Mouse (Mus musculus): Measurements from ENCODE around the gene Gcc2. TPM values are rescaled to one million over a fixed set of nuclear protein-coding genes. Genes with fewer than 3 reads are reported as not detected.
A peak's percentile ranks its signal among the peaks of the same experiment; 100 is the strongest.
"Not testable (repeated sequence)": the region's sequence is repeated elsewhere in the genome, so short reads cannot be mapped to it uniquely, and the experiment has no call there.

Gene Gcc2
- 35.0 to 48.5 TPM (median 37.9 TPM) in 3 replicates for total RNA-seq (2017)

- peak; percentile 99 for ATAC-seq (replicated peaks; ENCODE audit: insufficient number of reproducible peaks, low FRiP score, low TSS enrichment, poor library complexity, severe bottlenecking)
Observed at GRCm38 (mm10) chr10:58255213-58255892, at the start of gene Gcc2. Gcc2 (plus strand) TSS chr10:58255497.

DNA sequence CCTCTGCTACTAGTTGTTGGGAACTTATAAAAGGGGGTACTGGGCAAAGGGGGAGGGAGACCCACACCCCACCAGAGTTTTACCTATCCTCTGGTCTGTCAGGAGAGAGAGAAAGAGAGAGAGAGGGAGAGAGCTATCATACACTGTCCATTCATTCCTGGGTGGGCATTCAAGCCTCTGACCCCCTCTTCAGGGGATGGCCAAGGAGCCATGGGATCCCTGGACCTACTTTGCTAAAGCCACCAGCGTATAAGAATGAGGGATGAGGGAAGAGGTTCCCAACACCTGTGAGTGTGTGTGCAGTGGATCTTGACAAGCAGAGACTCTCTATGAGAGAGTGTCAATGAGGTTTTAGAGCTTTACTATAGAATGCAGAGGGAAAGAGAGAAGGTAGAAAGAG, 49.3 kb upstream of the Gcc2 start:
- ATAC-seq (replicated peaks; ENCODE audit: insufficient number of reproducible peaks, low FRiP score, low TSS enrichment, poor library complexity, severe bottlenecking): no peak

DNA sequence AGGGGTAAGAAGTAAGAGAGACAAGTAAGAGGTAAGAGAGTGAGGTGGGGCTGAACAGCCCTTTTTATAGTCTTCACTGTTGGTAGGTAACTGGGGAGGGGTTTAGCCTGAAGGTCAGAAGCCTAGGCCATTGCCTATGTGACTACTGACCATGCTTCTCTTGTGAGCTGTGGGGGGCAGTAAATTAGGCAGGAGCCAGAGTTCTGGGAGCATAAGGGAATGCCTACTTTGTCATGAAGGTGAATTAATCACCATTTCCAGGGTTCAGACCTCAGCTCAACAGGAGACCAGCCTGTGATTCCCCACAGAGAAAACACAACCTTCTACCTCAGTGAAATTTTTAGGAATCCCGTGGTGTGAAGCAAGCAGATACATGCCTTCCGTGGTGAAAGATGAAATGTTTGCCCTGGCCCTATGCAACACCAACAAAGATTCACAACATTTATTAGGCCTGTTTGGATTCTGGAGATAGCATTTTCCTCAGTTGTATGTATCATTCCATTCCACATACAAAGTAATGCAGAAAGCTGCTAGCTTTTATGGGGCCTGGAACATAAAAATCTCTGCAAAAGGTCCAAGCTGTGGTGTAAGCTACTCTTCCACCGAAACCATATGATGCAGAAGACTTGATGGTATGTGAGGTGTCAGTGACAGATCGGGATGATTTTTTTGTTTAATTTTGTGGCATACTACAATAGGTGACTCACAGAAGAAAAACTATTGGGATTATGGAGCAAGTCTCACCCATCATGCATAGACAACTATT, 48.5 kb upstream of the Gcc2 start:
- ATAC-seq (replicated peaks; ENCODE audit: insufficient number of reproducible peaks, low FRiP score, low TSS enrichment, poor library complexity, severe bottlenecking): no peak

DNA sequence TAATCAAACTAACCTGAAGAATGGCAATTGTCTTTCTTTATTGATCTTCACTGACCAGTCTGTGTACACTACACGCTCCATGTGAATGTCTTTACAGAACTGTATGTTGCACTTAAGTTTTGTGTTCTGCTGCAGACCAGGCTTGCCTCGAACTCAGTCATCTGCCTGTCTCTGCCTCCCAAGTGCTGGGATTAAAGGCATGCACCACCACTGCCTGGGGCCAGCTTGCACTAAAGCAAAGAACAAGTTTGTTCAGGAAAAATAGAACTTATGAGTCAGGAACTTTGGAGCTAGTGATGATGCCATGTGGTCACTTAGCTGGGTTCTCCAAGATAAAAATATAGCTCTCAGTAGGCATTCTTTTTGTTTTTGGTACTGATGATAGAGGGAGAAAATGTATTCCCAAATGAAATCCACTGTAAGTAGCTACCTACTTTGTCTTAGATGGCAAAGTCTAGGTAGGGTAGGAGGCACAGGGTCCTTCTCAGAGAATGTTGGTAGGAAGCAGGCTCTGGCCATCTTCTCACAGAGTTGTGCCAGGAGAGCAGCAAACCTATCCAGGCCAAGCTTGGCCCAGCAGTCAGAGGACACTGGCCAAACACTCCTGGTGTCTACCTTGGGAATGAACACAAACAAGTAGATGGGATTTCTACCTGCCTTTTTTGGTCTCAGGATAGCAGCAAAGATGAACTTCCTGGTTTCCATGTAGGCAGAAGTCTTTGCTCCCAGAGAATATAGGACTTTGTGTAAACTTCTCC, 45.4 kb upstream of the Gcc2 start:
- no peak for ATAC-seq (replicated peaks; ENCODE audit: insufficient number of reproducible peaks, low FRiP score, low TSS enrichment, poor library complexity, severe bottlenecking)

GRCm38 (mm10) chr10:58210514-58210913, 44.8 kb upstream of the Gcc2 start:
- no peak for ATAC-seq (replicated peaks; ENCODE audit: insufficient number of reproducible peaks, low FRiP score, low TSS enrichment, poor library complexity, severe bottlenecking)

- no peak for ATAC-seq (replicated peaks; ENCODE audit: insufficient number of reproducible peaks, low FRiP score, low TSS enrichment, poor library complexity, severe bottlenecking)
Observed at GRCm38 (mm10) chr10:58211213-58211612, 44.1 kb upstream of the Gcc2 start.

DNA sequence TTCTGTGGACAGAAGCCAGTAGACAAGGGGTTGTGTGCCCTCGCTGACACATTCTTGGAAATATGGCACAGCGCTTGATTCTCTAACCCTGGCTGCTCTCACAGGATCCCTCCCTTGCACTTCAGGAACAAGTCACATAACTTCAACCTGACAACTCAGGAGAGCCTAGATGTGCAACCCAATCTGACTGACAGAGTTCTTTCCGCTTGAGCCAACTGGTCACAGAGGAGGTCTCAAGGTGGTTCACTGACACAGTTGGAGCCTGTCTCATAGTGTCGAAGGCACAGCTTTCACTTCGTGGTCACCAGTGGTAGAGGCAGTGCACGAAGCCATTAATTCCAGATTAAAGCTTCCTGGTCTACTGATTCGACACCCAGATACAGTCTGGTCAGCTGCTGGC, 43.1 kb upstream of the Gcc2 start:
- no peak for ATAC-seq (replicated peaks; ENCODE audit: insufficient number of reproducible peaks, low FRiP score, low TSS enrichment, poor library complexity, severe bottlenecking)

DNA sequence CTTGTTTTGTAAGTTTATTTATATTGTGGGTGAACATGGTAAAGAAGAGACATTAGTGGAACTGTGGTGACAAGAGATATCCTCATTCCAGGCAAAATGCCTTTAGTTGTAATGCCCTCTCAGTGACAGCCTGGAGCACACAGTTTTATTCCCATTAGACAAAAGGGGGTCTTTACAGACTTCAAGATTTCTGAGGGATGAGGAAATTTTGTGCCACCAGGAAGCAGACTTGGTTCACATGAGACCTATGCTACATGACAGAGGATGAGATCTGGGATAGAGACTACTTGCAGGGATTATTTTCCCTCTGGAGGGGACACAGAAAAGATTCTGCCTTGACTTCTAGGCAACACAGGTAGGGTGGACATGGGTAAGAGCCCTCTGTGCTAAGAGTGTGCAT, 40.8 kb upstream of the Gcc2 start:
- no peak for ATAC-seq (replicated peaks; ENCODE audit: insufficient number of reproducible peaks, low FRiP score, low TSS enrichment, poor library complexity, severe bottlenecking)

GRCm38 (mm10) chr10:58214934-58215333, 40.4 kb upstream of the Gcc2 start:
- ATAC-seq (replicated peaks; ENCODE audit: insufficient number of reproducible peaks, low FRiP score, low TSS enrichment, poor library complexity, severe bottlenecking): no peak

DNA sequence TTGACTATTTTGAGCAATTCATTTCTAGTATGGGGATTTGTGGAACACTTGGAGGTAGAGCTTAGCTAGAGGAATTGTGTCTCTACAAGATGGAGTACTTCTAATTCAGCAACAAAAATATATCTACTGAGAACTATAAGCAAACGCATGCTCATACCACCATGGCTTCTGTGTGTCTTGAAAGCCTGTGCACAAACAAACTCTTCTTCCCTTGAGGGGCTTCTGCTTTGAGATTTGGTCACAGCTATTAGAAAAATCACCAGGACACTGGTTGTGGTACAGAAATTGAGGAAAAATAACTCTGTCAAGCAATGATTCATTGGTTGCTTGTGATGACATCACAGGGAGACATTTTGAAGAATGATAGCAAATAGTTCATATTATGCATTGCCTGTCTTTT, 39.9 kb upstream of the Gcc2 start:
- ATAC-seq (replicated peaks; ENCODE audit: insufficient number of reproducible peaks, low FRiP score, low TSS enrichment, poor library complexity, severe bottlenecking): no peak

DNA sequence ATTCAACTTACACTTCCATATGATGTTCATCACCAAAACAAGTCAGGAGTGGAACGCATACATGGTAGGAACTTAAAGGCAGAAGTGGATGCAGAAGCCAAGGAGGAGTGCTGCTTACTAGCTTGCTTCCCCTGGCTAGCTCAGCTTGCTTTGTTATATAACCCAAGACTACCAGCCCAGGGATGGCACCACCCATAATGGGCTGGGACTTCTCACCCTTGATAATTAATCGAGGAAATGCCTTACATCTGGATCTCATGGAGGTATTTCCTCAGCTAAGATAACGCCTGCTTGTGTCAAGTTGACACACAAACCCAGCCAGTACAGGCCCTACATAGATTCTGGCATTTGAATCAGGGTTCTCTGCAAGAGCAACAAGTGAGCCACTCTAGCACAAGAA, 37.9 kb upstream of the Gcc2 start:
- no peak for ATAC-seq (replicated peaks; ENCODE audit: insufficient number of reproducible peaks, low FRiP score, low TSS enrichment, poor library complexity, severe bottlenecking)

GRCm38 (mm10) chr10:58220726-58221125, 34.6 kb upstream of the Gcc2 start:
- no peak for ATAC-seq (replicated peaks; ENCODE audit: insufficient number of reproducible peaks, low FRiP score, low TSS enrichment, poor library complexity, severe bottlenecking)

DNA sequence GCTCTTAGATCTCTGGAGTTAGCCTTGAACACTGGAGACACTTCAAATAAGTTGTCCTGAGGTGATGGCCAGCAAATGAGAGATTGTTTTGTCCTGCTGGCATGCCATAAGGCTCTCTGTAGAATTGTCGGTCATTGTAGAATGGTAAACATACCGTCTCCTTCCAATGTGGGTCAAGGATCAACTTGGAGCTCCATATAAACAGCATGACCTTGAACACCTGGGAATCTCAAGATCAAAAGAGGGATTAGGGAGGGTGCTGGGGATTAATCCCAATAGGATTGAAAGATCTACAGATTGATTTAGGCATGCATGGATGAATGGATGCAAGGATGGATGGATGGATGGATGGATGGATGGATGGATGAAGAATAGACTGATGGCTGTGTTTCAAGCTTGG, 33.7 kb upstream of the Gcc2 start:
- not testable (repeated sequence) for ATAC-seq (replicated peaks; ENCODE audit: insufficient number of reproducible peaks, low FRiP score, low TSS enrichment, poor library complexity, severe bottlenecking)

- not testable (repeated sequence) for ATAC-seq (replicated peaks; ENCODE audit: insufficient number of reproducible peaks, low FRiP score, low TSS enrichment, poor library complexity, severe bottlenecking)
Observed at GRCm38 (mm10) chr10:58223161-58223560, 32.1 kb upstream of the Gcc2 start.

DNA sequence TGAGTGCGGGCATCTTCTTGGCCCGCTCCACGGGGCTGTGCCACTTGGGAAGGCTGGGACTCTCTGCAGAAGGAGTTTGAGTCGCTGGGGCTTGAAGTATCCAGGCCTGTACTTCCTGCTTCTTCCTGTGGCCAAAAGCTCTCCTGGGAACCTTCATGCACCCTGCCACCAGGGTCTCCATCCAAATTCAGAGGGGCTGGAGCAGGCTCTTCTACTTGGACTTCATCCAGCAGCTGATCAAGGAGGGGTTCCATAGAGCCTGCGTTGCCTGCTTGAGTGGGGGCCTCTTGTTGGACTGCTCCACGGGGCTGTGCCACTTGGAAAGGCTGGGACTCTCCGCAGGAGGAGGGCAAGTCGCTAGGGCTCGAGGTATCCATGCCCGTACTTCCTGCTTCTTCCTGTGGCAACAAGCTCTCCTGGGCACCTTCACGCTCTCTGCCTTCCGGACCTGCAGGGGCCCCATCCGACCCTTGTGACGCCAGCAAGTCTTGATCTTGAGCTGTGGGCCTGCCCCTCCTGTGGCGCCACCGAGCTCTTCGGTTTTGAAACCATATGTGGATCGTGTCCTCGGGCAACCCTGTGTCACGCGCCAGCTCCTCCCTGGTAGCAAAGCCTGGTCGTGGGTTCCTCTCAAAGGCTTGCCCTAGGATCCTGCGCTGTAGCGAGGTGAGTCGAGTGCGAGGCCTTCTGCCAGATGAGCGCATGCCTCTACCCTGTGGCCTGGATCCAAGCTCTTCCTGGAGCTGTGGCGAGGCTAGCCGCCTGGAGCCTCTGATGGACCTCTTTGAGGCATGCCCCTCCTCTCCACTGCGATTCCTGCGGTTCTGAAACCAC, 31.1 kb upstream of the Gcc2 start:
- ATAC-seq (replicated peaks; ENCODE audit: insufficient number of reproducible peaks, low FRiP score, low TSS enrichment, poor library complexity, severe bottlenecking): not testable (repeated sequence)

- ATAC-seq (replicated peaks; ENCODE audit: insufficient number of reproducible peaks, low FRiP score, low TSS enrichment, poor library complexity, severe bottlenecking): not testable (repeated sequence)
Observed at GRCm38 (mm10) chr10:58224827-58225785, 30.2 kb upstream of the Gcc2 start, which contains the start of gene AW822073. AW822073 (minus strand) TSS chr10:58224930.

DNA sequence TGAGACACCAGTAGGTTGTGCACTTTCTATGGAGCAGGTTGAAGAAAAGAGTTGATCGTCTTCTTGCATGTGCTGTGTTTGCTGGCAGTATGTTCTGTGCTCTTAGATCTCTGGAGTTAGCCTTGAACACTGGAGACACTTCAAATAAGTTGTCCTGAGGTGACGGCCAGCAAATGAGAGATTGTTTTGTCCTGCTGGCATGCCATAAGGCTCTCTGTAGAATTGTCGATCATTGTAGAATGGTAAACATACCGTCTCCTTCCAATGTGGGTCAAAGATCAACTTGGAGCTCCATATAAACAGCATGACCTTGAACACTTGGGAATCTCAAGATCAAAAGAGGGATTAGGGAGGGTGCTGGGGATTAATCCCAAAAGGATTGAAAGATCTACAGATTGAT, 28.9 kb upstream of the Gcc2 start:
- not testable (repeated sequence) for ATAC-seq (replicated peaks; ENCODE audit: insufficient number of reproducible peaks, low FRiP score, low TSS enrichment, poor library complexity, severe bottlenecking)

DNA sequence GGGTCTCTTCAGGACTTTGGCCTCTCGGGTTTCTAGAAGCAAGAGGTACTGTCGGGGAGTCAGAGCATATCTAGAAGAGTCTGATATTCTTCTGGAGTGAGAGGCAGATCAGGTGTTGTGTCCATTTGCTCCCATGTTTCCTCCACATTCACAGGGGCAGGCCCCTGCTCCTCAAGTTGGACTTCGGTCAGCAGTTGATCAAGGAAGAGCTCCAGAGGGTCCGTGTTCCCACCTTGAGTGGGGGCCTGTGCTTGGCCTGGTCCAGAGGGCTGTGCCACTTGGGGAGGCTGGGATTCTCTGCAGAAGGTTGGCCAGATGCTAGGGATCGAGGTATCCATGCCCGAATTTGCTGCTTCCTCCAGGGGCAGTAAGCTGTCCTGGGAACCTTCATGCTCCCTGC, 27.5 kb upstream of the Gcc2 start:
- not testable (repeated sequence) for ATAC-seq (replicated peaks; ENCODE audit: insufficient number of reproducible peaks, low FRiP score, low TSS enrichment, poor library complexity, severe bottlenecking)

Measured in monocyte, adult 5-6 weeks (primary cell).